Mouse (Mus musculus) kidney, adult 18-20 months (tissue): ENCODE data around the gene Tmem165.

Experiments used
- DNase-seq: peaks from one replicate; pipeline ENCODE4 v3.0.0; 2021

The Tmem165 gene

GRCm38 (mm10) chr5:76183750-76184261 is at the start of gene Tmem165:
Gene Tmem165 (plus strand): TSS chr5:76183880.
- DNase-seq = peak; percentile 96

- no peak for DNase-seq
Measured at GRCm38 (mm10) chr5:76135644-76136043, 48.0 kb upstream of the Tmem165 start.

DNA sequence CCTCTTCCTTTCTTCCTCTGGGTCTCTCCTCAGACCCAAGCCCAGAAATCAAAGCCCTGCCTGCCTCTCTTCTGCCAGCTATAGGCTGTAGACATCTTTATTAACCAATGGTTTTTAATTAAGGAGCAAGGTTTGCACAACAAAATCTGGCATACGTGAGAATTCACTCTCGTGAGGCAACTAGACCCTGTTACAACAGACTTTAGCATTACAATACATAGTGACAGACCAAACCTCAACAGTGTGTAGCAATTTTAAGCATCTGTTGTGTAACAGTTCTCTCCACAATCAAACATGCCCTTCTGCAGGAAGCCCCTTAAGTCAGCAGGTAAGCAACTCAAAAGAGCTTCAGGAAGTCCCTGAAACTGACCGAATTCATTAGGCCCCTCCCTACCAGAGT is 47.4 kb upstream of the Tmem165 start:
- no peak for DNase-seq

DNA sequence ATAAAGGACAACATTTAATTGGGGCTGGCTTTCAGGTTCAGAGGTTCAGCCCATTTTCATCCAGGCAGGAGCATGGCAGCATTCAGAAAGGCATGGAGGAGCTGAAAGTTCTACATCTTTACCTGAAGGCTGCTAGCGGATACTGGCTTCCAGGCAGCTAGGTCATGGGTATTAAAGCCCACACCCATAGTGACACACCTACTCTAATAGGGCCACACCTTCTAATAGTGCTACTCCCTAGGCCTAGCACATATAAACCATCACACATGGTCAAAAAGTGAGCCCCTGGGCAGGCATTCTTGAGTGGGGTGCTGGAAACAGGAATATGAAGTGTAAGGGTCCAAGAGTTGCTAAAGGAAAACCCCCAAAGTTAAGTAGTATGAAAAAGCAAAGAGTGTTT is 46.1 kb upstream of the Tmem165 start:
- DNase-seq = no peak

GRCm38 (mm10) chr5:76138071-76138470 is 45.6 kb upstream of the Tmem165 start:
- DNase-seq = no peak

DNA sequence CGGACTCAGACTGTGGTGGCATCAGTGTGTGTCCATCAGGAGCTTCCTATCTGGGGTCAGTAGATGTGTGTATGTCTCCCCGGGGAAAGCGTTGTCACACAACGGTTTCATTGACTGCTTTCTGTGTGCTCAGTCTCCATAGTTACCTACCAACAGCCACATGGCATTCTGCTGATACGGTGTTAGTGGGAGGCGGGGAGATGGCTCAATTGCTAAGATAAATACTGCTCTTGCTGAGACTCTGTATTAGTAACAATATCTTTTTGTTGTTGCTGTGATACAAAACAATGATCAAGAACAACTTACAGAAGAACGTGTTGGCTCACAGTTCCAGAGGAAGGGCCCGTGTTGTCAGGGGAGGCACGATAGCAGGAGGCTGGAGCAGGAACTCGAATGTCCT is 45.2 kb upstream of the Tmem165 start:
- no peak for DNase-seq

GRCm38 (mm10) chr5:76139171-76139671 is 44.5 kb upstream of the Tmem165 start:
- DNase-seq = no peak

DNA sequence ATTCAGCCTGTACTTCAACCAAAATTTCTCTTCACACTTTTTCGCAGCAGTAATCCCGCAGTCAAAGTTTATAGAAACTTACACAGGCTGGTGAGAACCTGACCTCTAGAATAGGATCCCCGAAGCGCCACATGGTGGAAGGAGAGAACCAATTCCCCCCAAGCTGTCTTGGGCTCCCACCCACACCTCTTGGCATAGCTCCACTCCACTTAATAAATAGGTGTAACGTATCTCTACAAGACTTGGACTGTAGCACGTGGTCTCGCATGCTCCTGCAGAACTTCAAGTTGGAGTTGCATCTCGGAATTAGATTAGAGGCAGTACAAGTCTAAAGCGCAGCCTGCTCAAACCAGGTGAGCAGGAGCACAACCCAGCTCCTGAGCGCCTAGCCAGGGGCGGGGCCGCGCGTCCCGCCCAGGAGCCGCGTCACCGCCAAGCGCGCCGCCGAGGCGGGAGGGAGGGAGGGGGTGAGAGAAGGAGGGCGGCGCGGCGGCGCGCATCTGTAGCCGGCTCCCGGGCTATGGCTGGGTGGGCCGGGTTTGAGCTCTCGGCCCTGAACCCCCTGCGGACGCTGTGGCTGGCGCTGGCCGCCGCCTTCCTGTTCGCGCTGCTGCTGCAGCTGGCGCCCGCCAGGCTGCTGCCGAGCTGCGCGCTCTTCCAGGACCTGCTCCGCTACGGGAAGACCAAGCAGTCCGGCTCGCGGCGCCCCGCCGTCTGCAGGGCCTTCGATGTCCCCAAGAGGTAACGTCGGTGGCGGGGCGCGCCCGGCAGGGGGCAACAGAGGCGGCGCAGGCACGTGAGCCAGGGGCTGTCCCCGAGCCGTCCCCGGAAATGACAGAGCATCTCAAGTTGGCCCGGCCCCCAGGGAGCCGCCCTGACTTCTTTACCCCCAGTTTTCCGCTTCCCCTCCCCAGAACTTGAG is 43.6 kb upstream of the Tmem165 start, which contains the start of gene Srd5a3:
TSS of gene Srd5a3 (plus strand) at position 464 of the 922 bp plus-strand sequence.
- DNase-seq = peak; percentile 97

DNA sequence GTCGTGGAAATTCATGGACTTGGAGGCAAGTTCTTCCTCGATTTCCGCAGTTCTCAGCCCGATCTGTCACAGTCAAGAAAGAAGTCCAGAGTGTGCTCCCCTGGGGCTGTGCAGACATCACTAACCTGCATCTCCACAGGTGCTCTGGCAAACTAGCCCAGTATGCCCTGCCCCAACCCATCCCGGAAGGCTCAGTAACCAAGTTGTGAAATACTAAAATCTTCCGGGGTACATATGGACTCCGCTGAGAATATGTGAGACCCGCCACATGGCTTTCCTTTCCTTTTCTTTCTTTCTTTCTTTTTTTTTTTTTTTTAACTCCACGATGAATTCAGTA is 43.0 kb upstream of the Tmem165 start:
- no peak for DNase-seq

DNA sequence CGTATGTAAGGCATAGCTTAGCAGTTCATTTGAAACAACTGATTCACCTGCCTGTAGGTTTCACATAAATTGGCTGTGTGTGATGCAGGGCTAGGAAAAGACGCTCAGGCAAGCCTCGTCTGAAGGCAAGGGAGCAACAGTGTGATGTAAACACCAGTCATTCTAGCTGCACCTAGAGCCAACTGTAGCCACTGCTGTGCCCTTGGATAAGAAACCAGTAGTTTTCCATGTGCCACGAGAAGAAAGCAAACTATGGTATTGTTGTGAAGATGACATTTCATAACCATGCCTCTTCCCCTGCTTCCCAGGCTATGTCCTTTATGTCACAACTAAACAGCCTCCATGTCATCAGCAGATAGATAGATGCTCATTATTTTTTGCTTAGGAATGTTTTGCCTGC is 40.3 kb upstream of the Tmem165 start:
- no peak for DNase-seq

DNA sequence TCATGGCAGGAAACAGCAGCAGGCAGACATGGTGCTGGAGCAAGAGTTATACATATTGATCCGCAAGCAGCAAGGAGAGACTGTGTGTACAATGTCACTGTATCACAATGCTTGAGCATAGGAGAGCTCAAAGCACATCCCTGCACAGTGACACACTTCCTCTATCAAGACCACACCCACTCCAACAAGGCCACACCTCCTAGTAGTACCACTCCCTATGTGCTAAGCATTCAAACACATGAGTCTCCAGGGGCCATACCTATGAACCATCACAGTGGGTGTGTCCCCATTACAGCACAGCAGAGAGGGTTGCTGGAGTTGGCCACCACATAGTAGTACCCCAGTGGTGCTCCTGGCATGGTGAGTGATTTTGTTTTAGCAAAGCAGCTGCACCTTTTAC is 37.3 kb upstream of the Tmem165 start:
- DNase-seq = no peak

GRCm38 (mm10) chr5:76149436-76149835 is 34.2 kb upstream of the Tmem165 start:
- no peak for DNase-seq

DNA sequence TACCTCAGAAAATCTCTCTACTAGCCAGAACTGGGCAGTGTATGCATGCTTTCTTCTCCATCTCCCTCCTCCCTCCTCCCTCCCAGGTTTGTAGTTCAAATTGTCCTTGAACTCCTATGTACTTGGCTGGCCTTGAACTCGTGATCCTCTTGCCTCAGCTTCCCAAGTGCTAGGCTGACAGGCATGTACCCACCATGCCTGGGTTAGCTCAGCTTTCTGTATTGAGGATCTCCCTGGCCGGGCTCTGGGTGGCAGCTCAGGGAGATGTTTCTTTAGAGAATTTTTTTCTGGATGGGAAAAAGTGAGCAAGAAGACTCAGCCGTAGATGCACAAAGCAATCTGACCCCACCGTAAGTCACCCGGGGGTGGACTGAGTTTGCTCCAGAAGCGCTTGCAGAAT is 30.7 kb upstream of the Tmem165 start:
- DNase-seq = no peak

- DNase-seq = no peak
Measured at GRCm38 (mm10) chr5:76153430-76153829, 30.2 kb upstream of the Tmem165 start.

DNA sequence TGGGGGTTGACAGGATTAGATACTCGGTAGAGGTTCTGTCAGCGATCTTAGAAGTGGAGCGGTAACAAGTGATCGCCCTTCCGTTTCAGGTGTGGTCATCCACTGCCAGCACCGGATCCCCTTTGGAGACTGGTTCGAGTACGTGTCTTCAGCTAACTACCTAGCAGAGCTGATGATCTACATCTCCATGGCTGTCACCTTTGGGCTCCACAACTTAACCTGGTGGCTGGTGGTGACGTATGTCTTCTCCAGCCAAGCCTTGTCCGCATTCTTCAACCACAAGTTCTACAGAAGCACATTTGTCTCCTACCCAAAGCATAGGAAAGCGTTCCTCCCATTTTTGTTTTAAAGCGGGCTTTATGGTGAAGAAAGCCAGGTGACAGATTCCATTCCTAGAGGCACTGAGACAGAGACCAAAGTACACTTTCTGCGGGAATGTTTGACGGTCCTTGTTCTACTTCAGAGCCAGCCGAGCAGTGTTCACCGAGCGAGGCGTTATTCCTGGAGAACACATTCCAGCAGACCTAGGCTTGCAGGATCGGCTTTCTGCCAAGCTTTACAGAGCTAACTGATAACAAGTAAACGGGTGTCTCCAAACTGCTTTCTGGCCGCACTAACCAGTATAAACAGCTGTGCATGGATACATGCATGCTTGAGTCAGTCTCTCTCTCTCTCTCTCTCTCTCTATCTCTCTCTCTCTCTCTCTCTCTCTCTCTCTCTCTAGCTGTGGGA is 29.1 kb upstream of the Tmem165 start:
- peak; percentile 10 for DNase-seq

- no peak for DNase-seq
Measured at GRCm38 (mm10) chr5:76159555-76159954, 24.1 kb upstream of the Tmem165 start.

DNA sequence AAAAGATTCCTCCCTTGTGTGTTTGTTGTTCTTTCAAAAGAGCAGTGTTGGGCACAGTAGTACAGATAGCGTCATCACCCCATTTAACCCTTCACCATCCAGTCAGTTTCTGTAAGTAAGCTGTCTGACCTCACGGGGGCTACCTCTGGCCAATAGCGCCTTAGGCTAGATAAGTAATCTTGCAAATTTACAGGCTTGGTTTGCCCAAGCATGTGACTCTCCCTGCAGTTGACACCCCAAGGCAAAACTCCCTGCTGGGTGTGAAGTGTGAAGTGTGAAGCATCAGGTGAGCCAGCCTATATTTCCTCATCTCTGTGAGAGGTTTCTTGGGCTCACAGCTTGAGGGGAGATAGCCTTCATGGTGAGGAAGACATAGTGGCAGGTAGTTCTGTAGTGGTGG is 23.6 kb upstream of the Tmem165 start:
- no peak for DNase-seq

DNA sequence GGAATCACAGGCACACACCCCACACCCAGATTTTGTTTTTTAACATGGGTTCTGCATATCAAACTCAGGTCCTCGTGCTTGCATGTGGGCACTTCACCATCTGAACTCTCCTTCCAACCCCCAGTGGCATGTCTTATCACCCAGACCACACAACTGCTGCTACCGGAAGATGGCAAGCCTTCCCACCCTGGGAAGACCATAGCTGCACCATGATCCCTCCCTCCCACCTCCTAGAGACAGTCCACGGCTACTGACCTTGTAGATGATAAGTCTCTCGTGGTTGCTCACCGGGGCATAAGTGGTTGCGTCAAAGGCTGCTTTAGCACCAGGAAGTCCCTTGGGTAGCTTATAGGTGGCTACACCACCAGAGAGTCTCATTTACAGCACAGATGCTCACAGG is 22.2 kb upstream of the Tmem165 start:
- DNase-seq = no peak

DNA sequence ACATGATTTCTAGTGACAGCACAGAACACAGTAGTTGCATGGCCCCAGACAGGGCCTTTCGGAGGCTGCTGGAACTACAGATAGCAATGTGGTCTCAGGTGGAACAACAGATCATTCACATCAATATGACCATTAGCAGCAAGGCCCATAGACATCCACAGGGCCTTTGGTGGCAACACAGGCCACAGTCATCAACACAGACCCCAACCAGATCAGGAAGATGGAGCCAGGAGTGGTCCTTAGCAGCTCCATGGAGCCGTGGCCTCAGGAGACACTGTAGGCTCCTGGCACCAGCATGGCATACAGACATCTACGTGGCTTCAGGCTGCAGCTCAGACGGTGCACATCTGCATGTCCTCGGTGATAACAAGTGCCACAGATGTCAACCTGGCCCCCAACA is 20.8 kb upstream of the Tmem165 start:
- DNase-seq = no peak

GRCm38 (mm10) chr5:76163828-76164390 is 19.8 kb upstream of the Tmem165 start:
- DNase-seq = no peak

DNA sequence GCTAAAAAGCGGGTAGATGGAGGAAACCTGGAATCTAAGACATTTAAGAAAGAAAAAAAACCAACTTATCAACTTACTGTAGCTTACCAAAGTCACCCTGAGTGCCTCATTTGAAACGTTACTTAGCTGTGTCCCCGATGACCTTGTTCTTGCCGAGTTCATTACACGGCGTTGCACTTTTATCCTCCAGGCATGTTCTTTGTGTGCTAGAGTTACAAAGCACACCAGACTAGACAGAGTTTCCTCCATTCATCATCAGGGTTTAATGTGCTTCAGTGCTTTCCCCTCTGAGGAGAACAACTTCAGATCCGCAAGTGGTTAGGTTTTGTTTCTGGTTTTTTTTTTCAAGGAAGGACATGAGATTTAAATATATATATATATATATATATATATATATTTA is 18.9 kb upstream of the Tmem165 start:
- DNase-seq = no peak

DNA sequence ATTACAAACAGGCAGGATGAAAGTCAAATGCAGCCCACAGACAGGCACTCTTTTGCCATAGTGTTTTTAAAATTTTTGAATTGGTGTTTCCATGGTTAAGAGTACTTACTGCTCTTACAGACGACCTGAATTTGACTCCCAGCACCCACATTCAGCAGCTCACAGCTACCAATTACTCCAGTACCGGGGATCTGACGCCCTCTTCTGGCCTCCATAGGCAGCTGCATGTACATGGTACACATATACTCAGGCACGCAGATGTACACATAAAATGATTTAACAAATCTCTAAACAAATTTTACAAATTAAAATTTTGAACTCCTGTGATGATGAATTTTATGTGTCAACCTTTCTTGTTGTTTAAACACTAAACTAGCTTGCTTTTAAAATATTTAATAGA is 13.2 kb upstream of the Tmem165 start:
- no peak for DNase-seq

DNA sequence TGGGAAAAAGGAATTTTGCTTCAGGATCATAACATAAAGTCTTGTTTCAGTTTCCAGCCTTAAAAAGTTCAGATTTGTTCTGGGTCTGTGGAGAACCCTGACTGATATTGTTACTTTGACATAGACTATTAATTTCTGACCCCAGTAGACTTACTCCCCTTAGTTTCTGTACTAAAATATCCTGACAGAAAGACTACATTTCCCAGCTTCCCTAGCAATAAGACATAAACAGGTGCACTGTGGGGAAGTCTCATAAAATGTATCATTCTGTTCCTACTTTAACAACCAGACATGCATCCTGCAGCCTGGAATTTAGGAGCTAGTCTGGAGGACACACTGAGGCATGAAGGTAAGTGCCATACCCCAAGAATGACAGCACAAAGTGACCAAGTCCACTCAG is 12.6 kb upstream of the Tmem165 start:
- DNase-seq = no peak

DNA sequence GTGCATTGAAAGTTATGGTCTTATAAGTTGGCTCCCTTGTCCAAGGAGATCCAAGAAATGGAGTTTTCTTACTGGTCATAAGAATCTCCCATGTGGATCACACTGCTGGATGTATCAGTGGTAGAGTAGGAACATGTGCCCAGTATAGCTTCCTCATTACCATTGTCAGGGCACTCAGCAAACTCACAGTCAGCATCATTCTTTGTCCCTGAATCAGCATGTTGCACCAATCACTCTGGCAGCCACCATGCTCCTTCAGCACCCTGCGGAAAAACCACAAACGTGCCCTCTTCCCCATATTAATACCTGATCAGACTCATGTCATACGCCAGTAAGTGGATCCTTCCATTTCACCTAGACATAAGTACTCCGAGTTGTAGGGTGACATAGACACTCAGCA is 8.6 kb upstream of the Tmem165 start:
- DNase-seq = no peak
